Mouse (Mus musculus): ENCODE data around the gene Gm2115.
A peak's percentile ranks its signal among the peaks of the same experiment; 100 is the strongest.

Gene Gm2115

DNA sequence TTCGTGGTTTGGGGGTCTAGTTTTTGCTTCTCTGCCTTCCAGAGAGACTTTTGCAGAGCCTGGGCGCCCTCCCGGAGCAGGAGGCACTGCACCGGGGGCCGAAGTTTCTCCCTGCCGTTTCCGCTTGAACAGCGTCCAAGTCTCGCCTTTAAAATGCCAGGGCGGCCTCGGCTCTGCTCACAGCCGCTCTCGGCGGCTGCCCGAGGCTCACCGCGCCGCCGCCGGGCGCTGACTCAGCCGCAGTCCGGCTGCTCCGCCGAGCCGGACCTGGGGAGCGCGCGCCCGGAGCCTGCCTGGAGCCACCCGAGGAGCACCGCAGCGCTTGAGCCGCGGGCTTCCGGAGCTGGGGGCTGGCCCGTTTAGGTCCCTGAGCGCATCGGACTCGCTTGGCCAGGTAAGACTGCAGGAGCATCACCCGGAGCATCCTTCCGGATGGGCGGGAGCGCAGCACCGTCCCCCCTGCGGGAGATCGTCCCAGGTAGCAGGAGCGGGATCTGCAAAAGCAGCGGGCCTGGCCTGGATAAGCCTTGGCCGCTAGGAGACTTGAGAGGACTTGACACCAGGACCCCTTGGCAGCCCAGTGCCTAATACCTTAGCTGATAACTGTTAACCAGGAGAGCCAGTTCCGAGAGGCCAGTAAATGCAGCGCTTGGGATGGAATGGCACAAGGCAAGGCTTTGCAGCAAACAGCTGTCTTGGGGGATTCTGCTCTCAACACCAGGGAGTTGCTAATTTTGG lies at the start of gene Gm2115:
TSS of gene Gm2115 (plus strand) at position 159 of the 738 bp plus-strand sequence.
- DNase-seq: peak; percentile 51

DNA sequence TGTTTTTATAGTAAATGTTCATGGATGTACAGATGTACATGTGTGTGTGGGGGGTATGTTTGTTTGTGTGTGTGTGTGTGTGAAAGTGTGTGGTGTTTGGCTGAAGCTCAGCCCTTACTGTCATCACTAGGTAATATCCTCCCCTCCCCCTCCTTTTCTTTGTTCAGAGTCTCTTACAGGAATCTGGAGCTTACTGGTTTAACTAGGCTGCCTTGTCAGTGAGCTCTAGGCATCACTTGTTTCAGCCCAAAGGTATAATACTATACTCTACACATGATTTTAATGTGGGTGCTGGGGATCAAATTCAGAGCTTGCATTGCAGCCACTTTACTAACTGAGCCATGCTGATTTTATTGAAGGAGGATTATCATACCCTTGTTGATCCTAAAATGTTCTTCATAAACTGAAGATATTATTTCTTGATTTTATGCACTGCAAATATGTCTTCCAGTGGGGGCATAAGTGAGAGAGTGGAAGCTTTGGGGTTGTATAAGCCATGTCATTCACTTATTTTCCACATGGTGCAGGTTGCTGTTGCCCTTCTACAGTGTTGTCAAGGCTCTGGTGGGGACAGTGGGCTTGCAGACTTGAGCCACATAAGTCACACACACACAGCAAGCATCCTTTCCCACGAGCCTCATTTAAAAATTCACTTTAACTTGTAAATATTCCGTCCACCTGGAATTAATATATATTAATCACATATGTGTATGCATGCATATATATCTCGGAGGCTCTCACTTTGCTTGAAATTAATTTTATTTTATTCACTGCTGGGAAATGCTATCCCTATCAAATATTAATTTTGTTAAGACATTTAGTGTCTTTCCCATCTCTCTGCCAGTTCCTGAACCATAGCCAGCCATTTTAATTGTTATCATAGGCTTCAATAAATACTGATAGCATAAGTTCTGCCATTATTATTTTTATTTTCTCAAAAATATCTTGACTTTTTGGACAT lies 45.0 kb upstream of the Gm2115 start:
- no peak for DNase-seq

- DNase-seq: no peak
These were observed 42.3 kb upstream of the Gm2115 start for GRCm38 (mm10) chr7:84486485-84486884.

DNA sequence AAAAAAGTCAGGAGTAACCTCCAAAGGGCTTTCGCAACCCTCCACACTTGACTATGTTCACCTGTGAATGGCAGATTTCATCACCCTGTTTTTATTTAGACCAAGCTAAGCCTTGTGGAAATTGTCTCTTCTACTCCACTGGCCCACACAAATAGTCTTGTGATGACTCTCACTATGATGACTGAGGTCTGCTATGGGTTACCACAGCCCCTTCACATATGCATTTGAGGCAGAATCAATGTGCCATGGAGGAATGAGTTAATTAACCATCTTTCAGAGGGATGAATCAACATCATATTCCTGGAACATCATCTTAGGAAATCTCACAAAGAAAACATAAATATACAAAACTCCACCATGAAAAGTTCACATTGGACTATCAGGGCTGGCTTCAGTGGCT lies 25.6 kb upstream of the Gm2115 start:
- DNase-seq: no peak

- DNase-seq: no peak
These were observed 10.1 kb upstream of the Gm2115 start for GRCm38 (mm10) chr7:84518533-84519198.

GRCm38 (mm10) chr7:84521329-84521728 lies 7.4 kb upstream of the Gm2115 start:
- DNase-seq: no peak

GRCm38 (mm10) chr7:84522426-84522825 lies 6.3 kb upstream of the Gm2115 start:
- no peak for DNase-seq

DNA sequence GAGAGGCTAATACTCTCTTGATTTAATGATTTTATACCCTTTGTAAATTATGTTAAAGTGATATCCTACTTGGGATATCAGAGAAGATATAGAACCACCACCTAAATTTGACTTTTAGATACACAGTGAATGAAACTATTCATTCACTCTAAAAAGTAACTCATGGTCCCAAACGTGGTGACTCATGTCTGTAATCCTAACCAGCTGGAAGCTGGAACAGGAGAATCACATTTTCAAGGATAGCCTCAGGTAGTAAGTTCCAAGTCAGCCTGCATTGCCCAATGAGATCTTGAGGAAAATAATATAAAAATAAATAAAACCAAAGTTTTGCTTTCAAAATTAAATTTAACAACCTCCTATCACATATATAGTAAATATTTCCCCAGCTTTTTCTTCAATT lies 2.6 kb upstream of the Gm2115 start:
- DNase-seq: no peak

- no peak for DNase-seq
These were observed 4.0 kb downstream of the Gm2115 start for GRCm38 (mm10) chr7:84532795-84533194.

DNA sequence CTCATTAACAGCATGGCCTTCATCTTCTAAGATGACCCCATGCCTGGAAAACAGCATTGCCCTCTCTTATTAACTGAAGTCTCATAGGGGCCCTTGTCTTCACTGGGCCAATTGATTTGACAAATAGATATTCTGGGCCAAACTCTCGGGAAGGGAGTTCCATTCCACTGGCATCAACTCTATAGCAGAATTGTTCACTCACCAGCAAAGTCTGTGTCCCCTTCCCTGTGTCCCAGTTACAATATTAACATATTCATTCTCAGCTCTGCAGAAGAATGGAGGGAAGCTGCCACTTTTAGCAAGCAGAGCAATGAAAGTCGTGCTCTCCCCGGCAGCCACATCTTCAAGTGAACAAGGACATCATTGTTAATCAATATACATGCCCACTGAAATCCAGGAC lies 5.9 kb downstream of the Gm2115 start:
- no peak for DNase-seq

GRCm38 (mm10) chr7:84544946-84545345 lies 16.2 kb downstream of the Gm2115 start:
- no peak for DNase-seq

DNA sequence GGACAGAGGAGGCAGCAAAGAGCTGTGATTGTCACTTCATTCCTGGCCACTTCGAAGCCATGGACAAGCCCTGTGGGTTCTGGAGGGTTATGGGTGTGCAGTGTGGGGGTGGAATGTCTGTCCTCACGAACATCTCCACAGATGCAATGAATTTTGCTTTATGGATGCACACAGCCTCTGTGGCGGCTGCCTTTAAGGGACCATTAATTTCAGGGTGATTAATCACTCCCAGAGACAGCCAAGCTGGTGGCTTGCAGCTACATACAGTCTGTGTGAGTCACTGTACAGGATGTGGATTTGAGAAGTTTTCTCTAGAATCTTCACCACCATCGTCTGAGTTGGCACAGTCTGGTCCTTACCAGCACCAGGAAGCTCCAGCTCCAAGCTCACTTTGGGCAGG lies 17.9 kb downstream of the Gm2115 start:
- no peak for DNase-seq

DNA sequence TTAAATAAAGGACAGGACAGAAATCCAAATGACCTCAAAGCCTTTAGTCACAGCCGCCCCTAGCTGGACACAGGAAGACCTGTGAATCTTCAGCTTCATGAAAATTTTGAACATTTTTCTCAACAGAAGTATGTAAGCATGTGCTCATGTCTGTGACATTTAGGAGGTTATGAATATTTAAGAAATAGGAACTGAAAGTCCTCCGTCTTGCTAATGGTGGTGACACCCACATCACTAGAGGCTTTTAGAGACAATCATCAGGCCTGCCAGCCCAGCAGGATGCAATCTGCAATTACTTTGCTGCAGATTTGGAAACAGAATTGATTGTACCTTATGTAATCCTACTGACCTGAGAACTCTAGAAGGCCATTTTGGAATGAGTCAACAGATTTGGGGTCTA lies 22.7 kb downstream of the Gm2115 start:
- DNase-seq: no peak

GRCm38 (mm10) chr7:84555294-84555693 lies 26.5 kb downstream of the Gm2115 start:
- no peak for DNase-seq

DNA sequence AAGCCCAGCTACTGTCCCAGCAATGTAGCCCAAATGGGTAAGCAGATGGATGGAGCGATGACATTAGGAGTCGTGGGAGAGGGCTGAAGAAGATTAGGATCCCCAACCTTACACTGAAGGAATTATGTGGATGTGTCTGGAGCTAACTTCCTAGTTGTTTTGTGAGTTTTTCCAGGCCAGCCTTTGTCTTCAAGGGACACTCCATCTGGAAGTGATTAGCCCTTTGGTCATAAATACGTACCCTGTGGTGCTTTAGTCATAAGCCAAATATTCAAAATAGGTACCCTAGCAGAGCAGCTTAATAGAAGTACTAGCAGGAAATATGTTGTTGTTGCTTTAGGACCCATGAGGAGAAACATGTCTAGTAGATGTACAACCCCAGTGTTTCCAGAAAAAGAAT lies 28.6 kb downstream of the Gm2115 start:
- no peak for DNase-seq

GRCm38 (mm10) chr7:84560500-84560899 lies 31.7 kb downstream of the Gm2115 start:
- DNase-seq: no peak

DNA sequence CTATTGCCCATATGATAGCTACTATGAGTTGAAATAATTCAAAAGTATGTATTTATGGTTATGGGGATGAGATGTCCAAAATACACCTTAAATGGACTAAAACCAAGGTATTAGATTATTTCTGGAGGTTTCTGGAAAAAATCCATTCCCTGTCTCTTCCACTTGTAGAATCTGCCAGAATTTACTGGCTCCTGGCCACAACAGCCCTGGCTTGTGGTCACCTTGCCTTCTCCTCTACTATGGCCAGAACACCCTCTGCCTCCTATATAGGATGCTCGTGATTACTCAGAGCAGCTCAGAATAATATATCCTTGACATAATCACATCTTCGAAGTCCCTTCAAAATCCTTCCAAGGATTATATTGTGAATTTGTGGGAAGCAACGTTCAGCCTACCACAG lies 35.5 kb downstream of the Gm2115 start:
- DNase-seq: no peak

DNA sequence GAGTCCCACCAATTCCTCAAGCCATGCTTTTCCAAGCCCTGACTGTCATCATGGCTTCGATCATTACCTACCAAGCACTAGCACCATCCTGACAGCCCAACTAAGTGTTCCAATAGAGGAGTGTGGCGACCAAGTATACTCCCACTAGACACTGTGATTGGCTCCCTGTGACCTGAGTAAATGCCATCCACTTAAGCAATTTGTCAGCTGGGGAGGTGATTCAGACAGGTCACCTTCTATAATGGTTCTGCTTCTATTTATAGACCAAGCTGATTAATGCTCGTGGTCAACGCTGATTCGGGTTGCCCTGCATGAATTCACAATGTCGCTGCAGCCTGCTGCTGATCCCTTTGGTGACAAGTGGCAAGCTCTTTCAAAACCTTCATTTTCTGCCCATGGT lies 37.4 kb downstream of the Gm2115 start:
- no peak for DNase-seq

GRCm38 (mm10) chr7:84577034-84577433 lies 48.3 kb downstream of the Gm2115 start:
- no peak for DNase-seq

DNA sequence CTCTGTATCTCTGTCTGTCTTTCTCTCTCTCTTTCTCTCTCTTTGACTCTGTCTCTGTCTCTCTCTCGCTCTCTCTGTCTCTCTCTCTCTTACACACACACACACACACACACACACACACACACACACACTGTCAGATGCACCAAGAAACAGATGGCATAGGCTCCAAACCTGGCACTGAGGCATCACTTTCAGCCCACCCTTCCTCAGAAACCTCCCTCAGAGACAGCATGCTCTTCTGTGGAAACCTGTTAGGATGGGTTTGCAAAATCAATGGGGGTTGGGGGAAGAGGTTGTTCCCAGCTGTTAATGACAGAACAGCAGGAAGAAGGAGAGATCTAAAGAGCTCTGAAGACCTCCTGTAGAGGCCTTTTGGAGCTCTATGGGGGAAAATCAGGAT lies 50.1 kb downstream of the Gm2115 start:
- no peak for DNase-seq

DNA sequence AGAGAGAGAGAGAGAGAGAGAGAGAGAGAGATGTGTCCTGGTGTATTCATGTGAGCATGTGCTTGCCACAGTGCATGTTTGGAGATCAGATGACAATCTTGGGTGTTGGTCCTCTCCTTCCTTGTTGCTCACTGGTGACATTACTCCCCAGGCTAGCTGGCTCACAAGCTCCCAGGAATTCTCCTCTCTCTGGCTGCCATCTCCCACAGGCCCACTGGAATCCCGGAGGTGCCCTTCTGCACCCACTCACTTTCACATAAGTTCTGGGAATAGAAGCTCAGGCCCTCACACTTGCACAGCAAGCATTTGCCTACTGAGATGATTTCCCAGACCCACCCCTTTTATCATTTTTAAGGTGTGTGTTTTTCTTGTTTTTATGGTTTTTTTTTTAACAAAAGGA lies 51.0 kb downstream of the Gm2115 start:
- no peak for DNase-seq

DNA sequence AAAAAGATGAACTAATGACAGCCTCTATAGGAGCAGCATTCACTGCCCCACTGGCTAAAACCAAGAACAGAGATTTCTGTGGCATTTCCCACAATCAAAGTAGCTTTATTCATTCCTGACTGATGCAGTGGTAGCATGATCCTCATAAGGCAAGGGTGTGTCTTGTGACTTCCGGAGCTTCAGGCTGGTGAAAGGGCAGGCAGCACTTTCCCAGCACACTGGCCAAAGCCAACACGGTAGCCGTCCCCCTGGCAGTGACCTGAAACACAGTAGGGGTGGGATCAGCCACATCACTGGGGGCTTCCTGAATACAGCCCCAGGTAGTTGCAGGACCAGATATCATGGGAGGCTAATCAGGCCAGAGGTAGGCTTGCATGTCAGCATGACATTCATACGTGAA lies 56.3 kb downstream of the Gm2115 start:
- DNase-seq: no peak

DNA sequence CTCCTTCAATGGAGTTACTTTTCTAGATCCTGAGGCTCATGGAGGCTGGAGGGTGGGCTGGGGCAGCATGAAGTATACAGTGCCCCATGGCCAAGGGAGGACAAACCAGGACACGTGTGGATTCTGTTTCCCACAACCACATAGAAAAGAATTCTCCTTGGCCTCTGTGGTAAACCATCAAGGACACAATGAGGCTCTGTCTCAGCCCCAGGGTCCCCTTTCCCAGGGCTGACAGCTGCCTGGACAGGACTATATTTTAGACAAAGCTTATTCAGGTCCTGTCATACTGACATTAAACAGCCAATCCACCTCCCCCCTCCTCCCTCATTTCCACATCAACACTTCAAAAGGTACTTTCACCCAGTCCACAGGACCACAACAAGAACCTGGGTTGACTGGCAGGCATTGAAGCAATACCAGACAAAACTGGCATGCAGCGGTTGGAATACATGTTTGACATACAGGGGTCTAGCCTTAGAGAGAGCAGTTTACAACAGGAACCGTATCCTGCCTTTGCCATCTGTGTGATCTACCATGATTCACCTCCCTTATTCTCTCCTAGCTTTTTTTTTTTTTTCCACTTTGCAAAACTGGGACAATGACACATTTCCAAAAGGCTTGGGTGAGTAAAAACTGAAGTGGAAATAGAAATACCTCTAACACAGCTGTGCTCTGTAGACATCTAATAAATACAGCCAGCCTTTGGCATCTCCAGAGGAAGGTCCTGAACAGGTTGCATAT lies 57.8 kb downstream of the Gm2115 start:
- DNase-seq: no peak
